Mouse (Mus musculus): ENCODE results near the gene Impdh2. TPM values are rescaled to one million over a fixed set of nuclear protein-coding genes. Genes with fewer than 3 reads are reported as not detected.
A peak's percentile ranks its signal among the peaks of the same experiment; 100 is the strongest.

The Impdh2 gene
- polyA plus RNA-seq, 1 experiment from 2014 or later: 135 TPM

- WGBS: 85% methylated on average over 10 of the region's 10 CpGs
- no peak overlapping the region for H3K9ac ChIP-seq
- H3K36me3 ChIP-seq (ENCODE audit: poor library complexity, severe bottlenecking): peaks cover 59% of the 10 kb centered on the region
- no peak overlapping the region for H3K4me2 ChIP-seq
- ATAC-seq: no peak
- no peaks in the 10 kb centered on the region for H3K27me3 ChIP-seq
- peaks cover 68% of the 10 kb centered on the region for H3K4me1 ChIP-seq
- no peak overlapping the region for H3K27ac ChIP-seq
- no peaks in the 10 kb centered on the region for H3K9me3 ChIP-seq (replicated peaks)
- no peak overlapping the region for H3K4me3 ChIP-seq
Observed at GRCm38 (mm10) chr9:108572321-108572720, 12.2 kb downstream of the Impdh2 start.

DNA sequence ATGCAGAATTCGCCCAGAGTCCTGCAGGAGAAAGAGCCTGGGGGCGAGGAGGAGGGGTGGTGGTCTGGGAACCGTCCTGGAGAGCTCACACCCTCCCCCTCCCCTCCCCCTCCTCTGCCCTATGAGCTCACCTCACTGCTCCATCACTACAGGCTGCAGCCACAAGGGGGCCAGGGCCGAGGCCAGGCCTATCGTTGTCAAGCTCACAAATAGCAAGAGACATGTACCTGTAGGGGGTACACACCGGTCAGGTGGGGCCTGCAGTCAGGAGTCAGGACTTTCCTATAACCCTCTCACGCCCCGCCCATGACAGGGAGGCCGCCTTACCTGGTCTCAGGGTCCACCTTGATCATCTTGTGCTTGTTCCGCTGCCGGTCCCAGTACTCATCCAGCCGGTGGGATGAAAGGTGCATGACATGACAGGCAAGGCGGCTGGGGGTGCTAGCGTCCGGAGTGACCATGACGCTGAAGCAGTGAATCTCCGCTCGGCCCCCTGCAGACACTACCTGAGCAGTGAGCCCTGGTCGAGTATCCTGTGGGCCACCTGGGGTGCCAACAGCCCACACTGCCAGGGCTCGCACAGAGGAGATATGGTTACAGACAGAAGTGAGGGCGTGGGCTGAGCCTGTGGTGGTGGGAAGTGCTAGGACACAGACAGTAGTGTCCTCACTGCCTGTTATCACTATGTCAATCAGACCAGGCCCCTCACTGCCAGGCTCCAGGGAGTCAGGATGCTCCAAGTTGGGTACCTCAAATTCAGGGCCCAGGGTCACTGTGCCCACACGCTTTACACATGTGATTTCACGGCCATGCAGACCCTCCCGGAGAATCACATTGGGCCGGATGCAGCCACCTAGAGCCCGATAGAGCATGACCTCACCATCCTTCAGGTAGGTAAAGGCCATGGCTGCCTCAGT, 13.9 kb downstream of the Impdh2 start:
- 52% methylated on average over 24 of the region's 26 CpGs for WGBS
- H3K4me2 ChIP-seq: peak overlapping the region; percentile 8
- H3K9ac ChIP-seq: 0 out of 2 replicates have a peak overlapping the region, but pooled peaks have one; percentile 19
- H3K9me3 ChIP-seq (replicated peaks): no peaks in the 10 kb centered on the region
- peaks cover 59% of the 10 kb centered on the region for H3K36me3 ChIP-seq (ENCODE audit: poor library complexity, severe bottlenecking)
- H3K27me3 ChIP-seq: no peaks in the 10 kb centered on the region
- H3K27ac ChIP-seq: no peak overlapping the region
- peaks cover 64% of the 10 kb centered on the region for H3K4me1 ChIP-seq
- ATAC-seq: no peak
- H3K4me3 ChIP-seq: no peak overlapping the region

GRCm38 (mm10) chr9:108574921-108575320, 14.8 kb downstream of the Impdh2 start:
- WGBS: 90% methylated on average over 12 of the region's 12 CpGs
- H3K9ac ChIP-seq: no peak overlapping the region
- no peak overlapping the region for H3K4me3 ChIP-seq

GRCm38 (mm10) chr9:108575321-108576297, 15.5 kb downstream of the Impdh2 start:
- Histone ChIP-seq H3K4me2 (peak overlapping the region; percentile 88), H3K4me3 (0 out of 2 replicates have a peak overlapping the region, but pooled peaks have one; percentile 76), H3K9me3 (replicated peaks) (no peaks in the 10 kb centered on the region), H3K4me1 (peaks cover 60% of the 10 kb centered on the region), H3K27ac (no peak overlapping the region), H3K36me3 (ENCODE audit: poor library complexity, severe bottlenecking) (peaks cover 59% of the 10 kb centered on the region), H3K9ac (no peak overlapping the region), H3K27me3 (no peaks in the 10 kb centered on the region)
- WGBS: 90% methylated on average over 37 of the region's 37 CpGs
- no peak for ATAC-seq

More at GRCm38 (mm10) chr9:108574921-108575320, 14.8 kb downstream of the Impdh2 start:
- Histone ChIP-seq H3K27me3 (no peaks in the 10 kb centered on the region), H3K4me1 (peaks cover 67% of the 10 kb centered on the region), H3K27ac (no peak overlapping the region), H3K4me2 (peak overlapping the region; percentile 8; the same call in 1 of the 2 replicates), H3K36me3 (ENCODE audit: poor library complexity, severe bottlenecking) (peaks cover 59% of the 10 kb centered on the region), H3K9me3 (replicated peaks) (no peaks in the 10 kb centered on the region)
- no peak for ATAC-seq

GRCm38 (mm10) chr9:108577025-108577424, 16.9 kb downstream of the Impdh2 start:
- 43% methylated on average over 6 of the region's 6 CpGs for WGBS

GRCm38 (mm10) chr9:108577934-108578544, 18.0 kb downstream of the Impdh2 start:
- H3K9me3 ChIP-seq (replicated peaks): no peaks in the 10 kb centered on the region
- H3K36me3 ChIP-seq (ENCODE audit: poor library complexity, severe bottlenecking): peaks cover 51% of the 10 kb centered on the region
- peak; percentile 26 for ATAC-seq
- peak overlapping the region; percentile 88 for H3K4me2 ChIP-seq
- H3K4me1 ChIP-seq: peaks cover 55% of the 10 kb centered on the region
- no peaks in the 10 kb centered on the region for H3K27me3 ChIP-seq
- peak overlapping the region; percentile 76 for H3K4me3 ChIP-seq
- H3K9ac ChIP-seq: peak overlapping the region; percentile 72
- under 1% methylated on average over 24 of the region's 24 CpGs for WGBS
- peak overlapping the region; percentile 95 for H3K27ac ChIP-seq

More at GRCm38 (mm10) chr9:108577025-108577424, 16.9 kb downstream of the Impdh2 start:
- peak overlapping the region; percentile 76 for H3K4me3 ChIP-seq
- H3K9me3 ChIP-seq (replicated peaks): no peaks in the 10 kb centered on the region
- no peak overlapping the region for H3K27ac ChIP-seq
- H3K9ac ChIP-seq: peak overlapping the region; percentile 72
- H3K4me1 ChIP-seq: peaks cover 55% of the 10 kb centered on the region
- peak overlapping the region; percentile 88 for H3K4me2 ChIP-seq
- no peaks in the 10 kb centered on the region for H3K27me3 ChIP-seq
- H3K36me3 ChIP-seq (ENCODE audit: poor library complexity, severe bottlenecking): peaks cover 55% of the 10 kb centered on the region
- ATAC-seq: no peak

DNA sequence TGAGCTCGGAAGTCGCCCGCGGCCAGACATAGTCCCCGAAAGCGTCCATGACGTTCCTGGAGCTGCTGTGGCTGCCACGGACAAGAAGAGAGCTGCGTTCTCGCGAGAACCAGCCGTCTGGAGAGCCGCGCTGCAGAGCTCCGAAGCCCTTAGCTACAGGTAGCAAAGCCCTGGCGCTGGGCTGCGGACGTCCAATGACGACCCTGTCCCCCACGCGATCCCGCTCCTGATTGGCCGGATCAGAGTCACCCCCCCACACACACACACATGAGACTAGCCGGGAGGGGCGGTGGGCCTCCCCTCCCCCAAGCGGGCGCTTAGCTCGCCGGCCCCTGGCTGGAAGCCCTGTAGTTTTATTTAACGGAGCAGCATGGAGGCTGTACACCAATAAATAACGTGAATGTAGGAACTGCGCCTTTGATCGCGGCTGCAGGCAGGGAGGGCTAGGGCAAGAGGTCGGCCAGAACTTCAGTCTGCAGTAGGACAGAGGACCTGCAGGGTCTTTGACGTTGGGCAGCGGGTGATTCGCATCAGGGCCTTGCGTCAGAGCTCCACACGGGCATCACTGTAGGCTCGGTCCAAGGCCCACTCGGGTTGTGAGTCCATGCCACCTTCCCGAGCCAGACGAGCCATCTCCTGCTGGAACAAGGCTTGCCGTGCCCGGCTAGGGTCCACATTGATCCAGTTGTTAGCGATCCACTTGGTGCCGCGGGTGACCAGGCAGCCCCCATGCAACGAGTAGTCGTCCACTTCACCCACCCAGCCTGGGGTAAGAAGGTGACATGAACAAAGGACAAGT, 18.7 kb downstream of the Impdh2 start, which contains the start of gene Wdr6:
Gene Wdr6 (minus strand): TSS at position 195 of the 799 bp plus-strand sequence.
- H3K4me2 ChIP-seq: peak within 1 kb of the TSS; percentile 88
- H3K36me3 ChIP-seq (ENCODE audit: poor library complexity, severe bottlenecking): peaks cover 44% of the 10 kb centered on the region
- H3K27ac ChIP-seq: peak within 1 kb of the TSS; percentile 95
- 3% methylated on average over 51 of the region's 51 CpGs for WGBS
- no peaks in the 10 kb centered on the region for H3K9me3 ChIP-seq (replicated peaks)
- peak within 1 kb of the TSS; percentile 72 for H3K9ac ChIP-seq
- H3K4me3 ChIP-seq: peak within 1 kb of the TSS; percentile 76
- no peaks in the 10 kb centered on the region for H3K27me3 ChIP-seq
- peaks cover 51% of the 10 kb centered on the region for H3K4me1 ChIP-seq
- ATAC-seq: peak; percentile 97

GRCm38 (mm10) chr9:108579344-108579690, 19.2 kb downstream of the Impdh2 start:
- Histone ChIP-seq H3K9ac (peak overlapping the region; percentile 72), H3K27ac (peak overlapping the region; percentile 95), H3K9me3 (replicated peaks) (no peaks in the 10 kb centered on the region), H3K36me3 (ENCODE audit: poor library complexity, severe bottlenecking) (peaks cover 38% of the 10 kb centered on the region), H3K27me3 (no peaks in the 10 kb centered on the region), H3K4me1 (peaks cover 46% of the 10 kb centered on the region), H3K4me2 (peak overlapping the region; percentile 88), H3K4me3 (peak overlapping the region; percentile 76)
- ATAC-seq: no peak
- 68% methylated on average over 5 of the region's 5 CpGs for WGBS

DNA sequence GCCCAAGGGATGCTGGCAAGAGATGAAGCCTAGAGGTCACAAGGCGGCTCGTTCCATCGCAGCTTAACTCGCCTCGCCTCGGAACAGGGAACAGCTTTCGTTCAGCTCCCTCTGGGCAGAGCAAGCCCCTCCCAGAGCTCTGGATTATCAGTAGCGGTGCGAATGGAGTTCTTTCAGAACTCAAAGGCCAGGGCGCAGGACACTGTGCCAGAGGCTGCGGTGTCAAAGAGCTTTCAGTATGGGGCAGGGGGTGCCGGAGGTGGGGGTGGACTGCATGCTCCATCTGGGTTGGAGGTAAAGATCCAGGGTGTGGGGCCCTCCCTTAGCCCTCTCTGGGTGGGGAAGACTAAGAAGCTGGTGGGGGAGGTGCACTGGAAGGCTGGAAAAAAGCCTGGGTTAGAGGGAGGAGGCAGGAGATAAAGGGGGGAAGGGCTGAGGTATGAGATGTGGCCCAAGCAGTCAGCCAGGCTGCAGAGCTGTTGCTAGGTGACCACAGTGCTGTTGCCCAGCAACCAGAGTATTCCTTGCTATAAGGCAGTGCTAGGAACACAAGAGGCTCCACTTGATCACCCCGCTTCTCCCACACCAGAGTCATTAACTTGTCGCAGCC, 27.6 kb downstream of the Impdh2 start:
- peak overlapping the region; percentile 58 for H3K9ac ChIP-seq
- H3K4me3 ChIP-seq: peak overlapping the region; percentile 22
- WGBS: 0% methylated on average over 14 of the region's 14 CpGs

DNA sequence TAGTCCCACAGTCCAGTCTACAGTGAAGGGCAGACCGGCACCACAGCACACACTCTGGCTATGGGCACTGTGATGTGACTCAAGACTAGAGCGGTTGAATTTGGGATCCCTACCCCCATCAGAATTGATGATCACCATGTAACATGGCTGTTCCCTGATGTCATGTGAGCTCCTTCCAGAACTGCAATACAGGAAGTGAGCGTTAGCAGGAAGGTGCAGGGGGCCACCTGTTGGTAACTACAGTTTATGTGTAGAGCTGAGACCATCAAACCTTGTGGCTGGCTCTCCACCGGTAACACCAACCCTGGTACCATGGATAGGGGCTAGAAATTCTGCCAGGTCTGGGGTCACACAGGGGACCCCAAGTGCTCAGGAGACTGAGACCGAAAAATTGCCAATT, 29.1 kb downstream of the Impdh2 start:
- H3K9me3 ChIP-seq (replicated peaks): no peaks in the 10 kb centered on the region
- no peak overlapping the region for H3K4me2 ChIP-seq
- 69% methylated on average over 5 of the region's 5 CpGs for WGBS
- H3K36me3 ChIP-seq (ENCODE audit: poor library complexity, severe bottlenecking): peaks cover 9% of the 10 kb centered on the region; the same call in 1 of the 2 replicates
- no peak overlapping the region for H3K4me3 ChIP-seq
- ATAC-seq: no peak
- H3K4me1 ChIP-seq: peaks cover 40% of the 10 kb centered on the region
- H3K27me3 ChIP-seq: no peaks in the 10 kb centered on the region
- H3K9ac ChIP-seq: no peak overlapping the region
- H3K27ac ChIP-seq: peak overlapping the region; percentile 97

More for the DNA sequence above, 27.6 kb downstream of the Impdh2 start:
- Histone ChIP-seq H3K9me3 (replicated peaks) (no peaks in the 10 kb centered on the region), H3K27ac (peak overlapping the region; percentile 97), H3K27me3 (no peaks in the 10 kb centered on the region), H3K4me1 (peaks cover 40% of the 10 kb centered on the region), H3K4me2 (peak overlapping the region; percentile 58), H3K36me3 (ENCODE audit: poor library complexity, severe bottlenecking) (0 out of 2 replicates have a peak, but pooled peaks cover under 1% of the 10 kb centered on the region)
- ATAC-seq: peak; percentile 98
